Mouse (Mus musculus) intestine, embryonic 15.5 days (tissue): ENCODE data around the gene Bhlha15. TPM values are rescaled to one million over a fixed set of nuclear protein-coding genes. Genes with fewer than 3 reads are reported as not detected.

Source experiments
- ATAC-seq: fragments of 200-750 bp; cut with Nextera tagmentation; 2 replicates; pipeline ENCODE4 v1.8.0; 2017; ENCODE audit warnings: moderate TSS enrichment, moderate library complexity
- H3K27ac ChIP-seq: fragments of 300-500 bp; sonication (generic); 2 replicates; pipeline ENCODE4 v1.5.1; 2015; ENCODE audit warnings: mild to moderate bottlenecking, inconsistent platforms
- H3K27me3 ChIP-seq: fragments of 300-500 bp; sonication (generic); replicated peaks from 2 replicates; pipeline ENCODE4 v1.6.1; 2015; ENCODE audit warnings: inconsistent platforms
- H3K36me3 ChIP-seq: fragments of 300-500 bp; sonication (generic); 2 replicates; pipeline ENCODE4 v1.6.1; 2015; ENCODE audit warnings: inconsistent platforms
- H3K4me1 ChIP-seq: fragments of 300-500 bp; sonication (generic); replicated peaks from 2 replicates; pipeline ENCODE4 v1.6.1; 2015; ENCODE audit warnings: inconsistent platforms
- H3K4me2 ChIP-seq: fragments of 300-500 bp; sonication (generic); replicated peaks from 2 replicates; pipeline ENCODE4 v1.6.1; 2015; ENCODE audit warnings: mild to moderate bottlenecking, inconsistent platforms
- H3K4me3 ChIP-seq: fragments of 300-500 bp; sonication (generic); replicated peaks from 2 replicates; pipeline ENCODE4 v1.5.1; 2015; ENCODE audit warnings: inconsistent platforms
- H3K9ac ChIP-seq: fragments of 300-500 bp; sonication (generic); 2 replicates; pipeline ENCODE4 v1.6.1; 2015; ENCODE audit warnings: inconsistent platforms
- H3K9me3 ChIP-seq: fragments of 300-500 bp; sonication (generic); 2 replicates; pipeline ENCODE4 v1.6.1; 2016; ENCODE audit warnings: inconsistent platforms
- WGBS: fragments of 180-500 bp; shearing (Covaris S2); methylation state at CpG from one replicate; pipeline ENCODE4 v1.1.7; 2015; 5-methylcytosine and 5-hydroxymethylcytosine counted together
- polyA plus RNA-seq: library from polyadenylated mRNA; unstranded; fragments of >200 nt; fragmentation: Nextera tagmentation; extraction: Ambion mirVana; gene quantifications from 2 replicates; pipeline ENCODE4 v1.2.1, GENCODE M21; 2015

The Bhlha15 gene
- polyA plus RNA-seq, 1 experiment from 2014 or later, result 7.6 TPM

- H3K27me3 ChIP-seq, result no peaks in the 10 kb centered on the region
- no peak overlapping the region for H3K4me2 ChIP-seq
- WGBS, result 82% methylated on average over 8 of the region's 8 CpGs
- H3K27ac ChIP-seq, result no peak overlapping the region
- ATAC-seq, result no peak
- peaks cover 3% of the 10 kb centered on the region; the same call in 1 of the 2 replicates for H3K4me1 ChIP-seq
- no peaks in the 10 kb centered on the region for H3K36me3 ChIP-seq
- no peak overlapping the region for H3K4me3 ChIP-seq
- no peak overlapping the region for H3K9ac ChIP-seq
- no peaks in the 10 kb centered on the region for H3K9me3 ChIP-seq
These were observed 5.5 kb downstream of the Bhlha15 start for GRCm38 (mm10) chr5:144195567-144195966.

DNA sequence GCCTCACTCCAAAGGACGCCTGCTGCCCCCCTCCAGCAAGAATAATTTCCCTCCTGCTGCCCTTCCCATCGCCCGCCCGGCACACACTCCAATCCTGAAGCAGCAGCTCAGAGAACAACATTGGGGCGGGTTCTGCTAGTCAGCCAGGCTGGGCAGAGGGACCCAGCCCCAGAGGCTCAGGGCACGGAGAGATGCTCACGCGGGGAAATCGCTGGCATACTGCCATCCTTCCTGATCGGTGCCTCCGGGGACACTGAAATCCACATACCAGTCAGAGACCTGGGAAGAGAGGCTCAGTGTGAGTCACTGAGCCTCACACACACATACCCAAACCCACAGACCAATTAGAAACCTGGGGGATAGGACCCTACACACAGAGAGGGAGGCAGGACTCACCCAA is 10.5 kb downstream of the Bhlha15 start:
- Histone ChIP-seq H3K4me2 (no peak overlapping the region), H3K4me1 (no peaks in the 10 kb centered on the region), H3K9ac (no peak overlapping the region), H3K36me3 (peaks cover 8% of the 10 kb centered on the region; the same call in 1 of the 2 replicates), H3K27ac (no peak overlapping the region), H3K9me3 (no peaks in the 10 kb centered on the region), H3K4me3 (no peak overlapping the region), H3K27me3 (no peaks in the 10 kb centered on the region)
- no peak for ATAC-seq
- 86% methylated on average over 11 of the region's 11 CpGs for WGBS

DNA sequence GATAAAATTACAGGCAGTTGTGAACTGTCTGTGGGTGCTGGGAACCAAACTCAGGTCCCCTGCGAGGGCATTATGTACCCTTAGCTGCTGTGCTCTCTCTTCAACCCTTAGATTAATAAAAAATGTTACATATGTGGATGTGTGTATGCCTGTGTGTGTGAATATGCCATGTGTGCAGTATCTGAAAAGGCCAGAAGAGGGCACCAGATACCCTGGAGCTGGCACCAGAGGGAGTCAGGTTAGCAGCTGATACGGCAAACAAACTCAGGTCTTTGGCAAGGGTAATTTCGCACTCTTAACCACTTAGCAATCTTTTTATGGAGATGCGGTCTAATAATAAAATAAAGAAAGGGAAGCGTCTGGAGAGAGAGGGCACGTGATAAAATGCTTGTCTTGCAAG is 12.3 kb downstream of the Bhlha15 start:
- Histone ChIP-seq H3K4me1 (no peaks in the 10 kb centered on the region), H3K36me3 (peaks cover 8% of the 10 kb centered on the region; the same call in 1 of the 2 replicates), H3K9me3 (no peaks in the 10 kb centered on the region), H3K4me3 (no peak overlapping the region), H3K27ac (no peak overlapping the region), H3K4me2 (no peak overlapping the region), H3K27me3 (no peaks in the 10 kb centered on the region), H3K9ac (no peak overlapping the region)
- no peak for ATAC-seq
- 95% methylated on average over 6 of the region's 6 CpGs for WGBS

DNA sequence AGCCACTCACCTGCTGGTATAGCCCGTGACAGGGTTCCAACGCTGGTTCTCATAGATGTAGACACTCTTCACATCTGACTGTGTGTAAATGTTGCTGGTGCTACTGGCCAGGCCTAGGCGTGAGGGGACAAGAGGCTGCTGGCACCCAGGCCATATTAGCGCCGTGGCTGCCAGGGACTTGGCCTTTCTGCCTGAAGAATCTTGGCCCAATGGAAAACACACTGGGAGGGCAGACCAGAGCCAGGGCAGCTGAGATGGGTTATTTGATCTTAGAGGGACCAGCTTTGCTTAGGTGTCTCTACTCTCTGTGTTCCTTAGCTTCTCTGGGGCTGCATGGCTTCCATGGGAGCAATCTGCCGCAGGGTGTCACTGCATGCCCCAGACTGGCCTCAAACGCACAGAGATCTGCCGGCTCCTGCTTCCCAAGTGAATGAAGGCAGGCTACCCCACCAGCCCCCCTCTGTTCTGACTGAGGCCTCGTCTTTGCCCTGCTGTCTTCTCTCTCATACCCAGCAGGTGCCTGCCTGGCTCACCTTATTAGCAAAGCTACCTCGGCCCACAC is 13.4 kb downstream of the Bhlha15 start:
- 93% methylated on average over 10 of the region's 10 CpGs for WGBS
- H3K27ac ChIP-seq, result no peak overlapping the region
- H3K9me3 ChIP-seq, result no peaks in the 10 kb centered on the region
- peaks cover 8% of the 10 kb centered on the region; the same call in 1 of the 2 replicates for H3K36me3 ChIP-seq
- no peak overlapping the region for H3K9ac ChIP-seq
- H3K4me2 ChIP-seq, result no peak overlapping the region
- H3K4me1 ChIP-seq, result no peaks in the 10 kb centered on the region
- H3K27me3 ChIP-seq, result no peaks in the 10 kb centered on the region
- H3K4me3 ChIP-seq, result no peak overlapping the region
- no peak for ATAC-seq

- H3K27ac ChIP-seq, result no peak overlapping the region
- WGBS, result 91% methylated on average over 12 of the region's 12 CpGs
- H3K27me3 ChIP-seq, result no peaks in the 10 kb centered on the region
- H3K36me3 ChIP-seq, result peaks cover 8% of the 10 kb centered on the region; the same call in 1 of the 2 replicates
- no peak overlapping the region for H3K4me3 ChIP-seq
- ATAC-seq, result no peak
- no peaks in the 10 kb centered on the region for H3K9me3 ChIP-seq
- H3K9ac ChIP-seq, result no peak overlapping the region
- H3K4me1 ChIP-seq, result no peaks in the 10 kb centered on the region
- H3K4me2 ChIP-seq, result no peak overlapping the region
These were observed 14.2 kb downstream of the Bhlha15 start for GRCm38 (mm10) chr5:144204303-144204702.

GRCm38 (mm10) chr5:144204911-144205310 is 14.8 kb downstream of the Bhlha15 start:
- H3K9me3 ChIP-seq, result no peaks in the 10 kb centered on the region
- H3K27me3 ChIP-seq, result no peaks in the 10 kb centered on the region
- no peak for ATAC-seq
- no peaks in the 10 kb centered on the region for H3K4me1 ChIP-seq
- no peak overlapping the region for H3K4me2 ChIP-seq
- WGBS, result 83% methylated on average over 10 of the region's 10 CpGs
- no peak overlapping the region for H3K27ac ChIP-seq
- H3K4me3 ChIP-seq, result no peak overlapping the region
- H3K36me3 ChIP-seq, result peaks cover 13% of the 10 kb centered on the region; the same call in 1 of the 2 replicates
- no peak overlapping the region for H3K9ac ChIP-seq

DNA sequence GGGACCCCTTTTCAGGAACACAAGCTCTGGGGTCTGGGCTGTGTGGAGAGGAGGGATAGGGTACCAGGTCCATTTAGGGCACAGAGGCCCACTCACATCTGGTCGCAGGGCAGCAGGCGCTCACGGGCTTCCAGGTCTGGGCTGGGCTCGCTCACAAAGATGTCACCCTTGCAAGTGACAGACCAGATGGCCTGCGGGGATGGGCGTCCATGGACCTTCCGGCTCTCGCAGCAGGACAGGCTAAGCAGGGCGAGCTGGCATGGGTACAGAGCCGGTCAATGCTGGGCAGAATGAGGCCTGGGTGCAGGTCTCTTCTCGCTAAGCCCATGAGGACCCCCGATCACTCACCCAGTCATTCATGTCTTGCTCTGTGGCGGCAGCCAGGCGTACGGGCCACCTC is 16.0 kb downstream of the Bhlha15 start:
- ATAC-seq, result no peak
- no peak overlapping the region for H3K4me2 ChIP-seq
- peaks cover 13% of the 10 kb centered on the region; the same call in 1 of the 2 replicates for H3K36me3 ChIP-seq
- H3K27ac ChIP-seq, result no peak overlapping the region
- H3K9ac ChIP-seq, result no peak overlapping the region
- H3K4me3 ChIP-seq, result no peak overlapping the region
- H3K4me1 ChIP-seq, result no peaks in the 10 kb centered on the region
- no peaks in the 10 kb centered on the region for H3K9me3 ChIP-seq
- 95% methylated on average over 15 of the region's 15 CpGs for WGBS
- no peaks in the 10 kb centered on the region for H3K27me3 ChIP-seq

DNA sequence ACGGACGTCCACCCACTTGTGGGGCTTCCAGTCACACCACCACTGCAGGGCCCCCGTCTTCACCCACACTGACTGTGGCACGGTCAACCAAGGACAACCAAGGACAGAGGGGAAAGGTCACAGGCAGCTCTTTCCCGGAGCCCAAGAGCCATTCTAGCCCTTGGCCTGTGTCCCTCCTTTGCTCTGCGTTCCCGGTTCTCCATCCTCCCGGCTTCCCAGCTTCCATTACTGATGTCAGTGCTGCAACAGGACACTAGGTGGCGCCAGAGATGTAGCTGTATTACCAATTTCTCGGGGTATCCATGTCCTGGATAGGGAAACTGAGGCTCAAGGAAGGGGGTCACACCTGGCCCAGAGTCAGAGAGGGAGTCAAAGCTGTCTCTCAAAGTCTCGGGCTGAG is 17.4 kb downstream of the Bhlha15 start:
- H3K36me3 ChIP-seq, result peaks cover 8% of the 10 kb centered on the region; the same call in 1 of the 2 replicates
- H3K27me3 ChIP-seq, result no peaks in the 10 kb centered on the region
- H3K27ac ChIP-seq, result no peak overlapping the region
- WGBS, result 47% methylated on average over 11 of the region's 11 CpGs
- H3K4me2 ChIP-seq, result no peak overlapping the region
- H3K4me1 ChIP-seq, result no peaks in the 10 kb centered on the region
- H3K9ac ChIP-seq, result no peak overlapping the region
- ATAC-seq, result no peak; the same call in 1 of the 2 replicates
- H3K4me3 ChIP-seq, result no peak overlapping the region
- no peaks in the 10 kb centered on the region for H3K9me3 ChIP-seq

GRCm38 (mm10) chr5:144214453-144214852 is 24.4 kb downstream of the Bhlha15 start:
- no peaks in the 10 kb centered on the region for H3K27me3 ChIP-seq
- H3K4me2 ChIP-seq, result no peak overlapping the region
- H3K9ac ChIP-seq, result no peak overlapping the region
- H3K4me1 ChIP-seq, result no peaks in the 10 kb centered on the region
- no peak overlapping the region for H3K27ac ChIP-seq
- 27% methylated on average over 7 of the region's 7 CpGs for WGBS
- H3K36me3 ChIP-seq, result 0 out of 2 replicates have a peak, but pooled peaks cover 5% of the 10 kb centered on the region
- ATAC-seq, result 0 out of 2 replicates have a peak, but pooled peaks have one; percentile 31
- no peaks in the 10 kb centered on the region for H3K9me3 ChIP-seq
- no peak overlapping the region for H3K4me3 ChIP-seq

DNA sequence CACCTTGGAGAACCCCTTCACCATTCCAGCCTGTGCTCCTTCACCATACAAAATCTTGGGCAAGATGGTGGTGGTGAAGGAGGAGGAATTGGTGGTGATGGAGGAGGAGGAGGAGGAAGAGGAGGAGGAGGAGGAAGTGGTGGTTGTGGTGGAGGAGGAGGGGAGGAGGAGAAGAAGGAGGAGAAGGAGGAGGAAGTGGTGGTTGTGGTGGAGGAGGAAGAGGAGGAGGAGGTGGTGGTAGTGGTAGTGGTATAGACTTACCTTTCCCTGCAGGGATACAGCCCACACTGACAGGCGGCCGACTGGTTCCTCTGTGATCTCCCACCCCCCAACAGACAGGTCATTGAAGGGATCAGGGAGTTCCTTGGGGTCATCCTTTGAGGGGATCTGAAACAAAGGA is 25.9 kb downstream of the Bhlha15 start:
- no peak for ATAC-seq
- no peaks in the 10 kb centered on the region for H3K36me3 ChIP-seq
- H3K9ac ChIP-seq, result no peak overlapping the region
- H3K27me3 ChIP-seq, result no peaks in the 10 kb centered on the region
- H3K4me1 ChIP-seq, result no peaks in the 10 kb centered on the region
- no peaks in the 10 kb centered on the region for H3K9me3 ChIP-seq
- H3K4me2 ChIP-seq, result no peak overlapping the region
- H3K4me3 ChIP-seq, result no peak overlapping the region
- H3K27ac ChIP-seq, result no peak overlapping the region
- 100% methylated on average over 2 of the region's 2 CpGs for WGBS

DNA sequence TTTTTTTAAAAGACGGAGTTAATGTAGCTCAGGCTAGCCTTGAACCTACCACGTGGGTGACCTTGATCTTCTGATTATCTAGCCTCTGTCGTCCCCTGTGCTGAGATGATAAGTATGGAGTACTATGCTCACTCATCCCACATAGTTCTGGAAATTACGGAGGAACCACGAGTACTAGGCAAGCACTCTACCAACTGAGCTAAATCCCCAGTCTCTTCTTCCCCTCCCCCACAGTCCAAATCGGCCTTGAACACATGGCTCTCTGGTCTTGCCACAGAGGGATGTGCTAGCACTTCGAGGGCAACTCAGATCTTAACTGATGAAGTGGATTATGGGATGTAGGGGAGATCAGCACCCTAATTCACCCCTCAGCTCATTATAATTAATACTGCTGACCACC is 28.0 kb downstream of the Bhlha15 start:
- no peak for ATAC-seq
- no peaks in the 10 kb centered on the region for H3K27me3 ChIP-seq
- WGBS, result 82% methylated on average over 7 of the region's 7 CpGs
- no peaks in the 10 kb centered on the region for H3K9me3 ChIP-seq
- no peak overlapping the region for H3K9ac ChIP-seq
- peaks cover 8% of the 10 kb centered on the region; the same call in 1 of the 2 replicates for H3K4me1 ChIP-seq
- no peak overlapping the region for H3K4me2 ChIP-seq
- H3K36me3 ChIP-seq, result no peaks in the 10 kb centered on the region
- H3K27ac ChIP-seq, result no peak overlapping the region
- H3K4me3 ChIP-seq, result no peak overlapping the region

- Histone ChIP-seq H3K36me3 (no peaks in the 10 kb centered on the region), H3K9ac (no peak overlapping the region), H3K27me3 (no peaks in the 10 kb centered on the region), H3K4me2 (no peak overlapping the region), H3K9me3 (no peaks in the 10 kb centered on the region), H3K4me3 (no peak overlapping the region), H3K27ac (no peak overlapping the region), H3K4me1 (peaks cover 10% of the 10 kb centered on the region; the same call in 1 of the 2 replicates)
- ATAC-seq, result no peak
- WGBS, result 73% methylated on average over 12 of the region's 12 CpGs
These were observed 29.2 kb downstream of the Bhlha15 start for GRCm38 (mm10) chr5:144219306-144219705.

GRCm38 (mm10) chr5:144219936-144220335 is 29.9 kb downstream of the Bhlha15 start:
- Histone ChIP-seq H3K9ac (no peak overlapping the region), H3K27me3 (no peaks in the 10 kb centered on the region), H3K4me3 (no peak overlapping the region), H3K36me3 (no peaks in the 10 kb centered on the region), H3K27ac (no peak overlapping the region), H3K9me3 (no peaks in the 10 kb centered on the region), H3K4me1 (peaks cover 12% of the 10 kb centered on the region; the same call in 1 of the 2 replicates), H3K4me2 (no peak overlapping the region)
- ATAC-seq, result no peak
- WGBS, result 85% methylated on average over 5 of the region's 5 CpGs
